Mouse (Mus musculus) embryonic stem cell, embryonic (primary cell): ENCODE measurements around the gene Timm50.

ENCODE experiments used
- CTCF ChIA-PET, 4 experiments: fragments of 300-600 bp in 2 of 4; fragments of 350-600 bp in 2 of 4; sonication (Branson Sonifier 250); formaldehyde crosslinking; loops; one replicate each; lab custom pipeline; 2022; ENCODE audit warnings: inconsistent platforms in 2 of 4; lab: Charles Lee
- POLR2A ChIA-PET, 4 experiments: fragments of 300-600 bp in 2 of 4; fragments of 350-600 bp in 2 of 4; sonication (Branson Sonifier 250); formaldehyde crosslinking; loops; one replicate each; lab custom pipeline; 2022; ENCODE audit warnings: antibody characterized with exemption in 4 of 4, inconsistent platforms in 1 of 4; lab: Charles Lee

Timm50 gene

DNA sequence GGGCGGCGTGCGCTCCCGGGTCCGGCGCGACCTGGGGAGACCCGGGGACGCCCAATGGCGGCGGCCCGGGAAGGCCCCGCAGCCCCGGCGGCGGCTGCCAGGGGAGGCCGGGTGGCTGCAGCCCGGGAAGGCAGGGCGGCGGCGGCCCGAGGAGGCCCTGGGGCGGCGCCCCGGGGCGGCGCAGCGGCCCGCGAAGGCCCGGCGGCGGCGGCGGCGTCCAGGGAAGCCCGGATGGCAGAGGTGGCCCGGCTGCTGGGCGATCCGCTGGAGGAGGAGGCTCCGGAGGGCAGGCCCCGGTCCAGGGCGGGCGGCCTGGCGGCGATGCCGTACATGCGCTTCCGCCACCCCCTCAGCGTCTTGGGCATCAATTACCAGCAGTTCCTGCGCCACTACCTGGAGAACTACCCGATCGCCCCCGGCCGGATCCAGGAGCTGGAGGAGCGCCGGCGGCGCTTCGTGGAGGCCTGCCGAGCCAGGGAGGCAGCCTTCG, 43.8 kb downstream of the Timm50 start:
- POLR2A ChIA-PET, result interaction anchor here in 3 of 4 experiments (0.6 to 1.9 kb wide), 34 partner anchors 9 to 616 kb away, joined by 3 to 8 read pairs (median 4); partner anchors contain the start of genes Selenov (in 3 of the 3), Dll3 (in 2 of the 3), Rps16 (in 2 of the 3) and Eid2b (in 1 of the 3)
- CTCF ChIA-PET, result interaction anchor here (0.5 to 1.9 kb wide), 23 partner anchors 9 to 566 kb away, joined by 3 to 15 read pairs (median 4); partner anchors contain the start of genes Dll3 (in 1 of the 4) and Eid2b (in 1 of the 4)

DNA sequence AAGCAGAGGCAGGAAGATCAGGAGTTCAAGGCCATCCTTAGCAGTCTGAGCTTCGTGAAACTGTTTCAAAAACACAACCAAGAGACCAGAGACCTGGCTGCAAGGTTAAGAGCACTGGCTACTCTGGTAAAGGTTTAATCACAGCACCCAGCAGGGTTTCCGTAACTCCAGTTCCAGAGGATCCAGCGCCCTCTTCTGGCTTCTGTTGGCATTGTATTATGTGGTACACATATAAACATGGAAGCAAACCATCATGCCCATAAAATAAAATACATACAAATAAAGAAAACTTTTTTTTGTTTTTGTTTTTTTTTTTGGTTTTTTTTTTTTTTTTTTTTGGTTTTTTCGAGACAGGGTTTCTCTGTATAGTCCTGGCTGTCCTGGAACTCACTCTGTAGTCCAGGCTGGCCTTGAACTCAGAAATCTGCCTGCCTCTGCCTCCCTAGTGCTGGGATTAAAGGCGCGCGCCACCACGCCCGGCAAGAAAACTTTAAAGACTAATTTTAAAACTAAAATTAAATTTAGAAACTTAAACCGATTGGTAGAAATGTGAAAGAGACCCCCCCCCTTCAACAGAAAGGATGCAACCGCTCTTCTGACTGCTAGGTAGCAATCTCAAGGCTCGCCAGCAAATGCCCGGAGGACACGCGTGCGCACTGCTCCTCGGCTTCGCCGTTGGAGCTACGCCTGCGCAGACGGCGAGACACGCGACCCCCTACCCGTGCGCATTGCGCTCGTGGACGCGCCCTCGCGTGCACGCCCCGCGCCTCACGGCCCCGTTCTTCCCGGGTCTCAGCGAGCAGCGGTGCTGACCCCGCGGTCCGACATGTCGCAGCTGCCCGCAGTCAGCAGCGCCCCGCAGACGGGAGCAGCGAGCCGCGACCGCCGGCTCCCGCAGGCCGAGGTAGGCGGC, 44.5 kb downstream of the Timm50 start, which contains the start of gene Eid2:
Eid2 (plus strand) TSS at position 753 of the 913 bp plus-strand sequence.
- POLR2A ChIA-PET, result interaction anchor here in 3 of 4 experiments (0.5 to 1.9 kb wide), 35 partner anchors 10 to 859 kb away, joined by 3 to 8 read pairs (median 4); partner anchors contain the start of genes Rps16 (in 3 of the 3), Selenov (in 3 of the 3), Dll3 (in 2 of the 3) and Dyrk1b (in 1 of the 3)
- CTCF ChIA-PET, result interaction anchor here (0.6 to 1.9 kb wide), 20 partner anchors 10 to 566 kb away, joined by 3 to 15 read pairs (median 4); partner anchors contain the start of genes Dll3 (in 1 of the 4) and Eid2b (in 1 of the 4)

- ChIA-PET POLR2A (interaction anchor here in 1 of 4 experiments (1.0 kb wide), 1 partner anchor 86 kb away, joined by 3 read pairs; no protein-coding TSS in a partner anchor), CTCF (no interaction called here)
These were observed 46.5 kb downstream of the Timm50 start for GRCm38 (mm10) chr7:28265391-28265790.

DNA sequence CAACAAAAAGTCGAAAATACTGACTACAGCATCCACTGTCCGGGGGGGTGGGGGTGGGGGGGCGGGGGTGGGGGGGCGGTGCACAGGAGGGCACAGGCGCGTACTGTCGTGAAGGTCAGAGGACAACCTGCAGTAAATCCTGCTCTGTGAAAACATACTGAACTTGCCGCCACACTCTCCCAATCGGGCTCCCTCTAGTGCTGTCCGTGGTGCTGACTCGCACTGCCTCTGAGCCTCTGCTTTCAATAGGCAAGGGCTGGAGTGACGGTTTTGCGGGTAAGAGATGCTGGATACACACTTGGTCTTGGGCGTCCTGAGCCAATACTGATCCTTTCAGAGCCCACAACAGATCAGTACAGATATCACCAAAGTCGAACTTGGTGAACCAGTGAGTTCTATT, 48.1 kb downstream of the Timm50 start:
- CTCF ChIA-PET, result interaction anchor here in 3 of 4 experiments (0.6 to 1.3 kb wide), 3 partner anchors 8 to 116 kb away, joined by 3 to 7 read pairs (median 3); no protein-coding TSS in a partner anchor
- POLR2A ChIA-PET, result interaction anchor here in 3 of 4 experiments (0.6 to 1.0 kb wide), 3 partner anchors 84 to 113 kb away, joined by 3 read pairs; partner anchors contain the start of gene Dyrk1b (in 1 of the 3)

DNA sequence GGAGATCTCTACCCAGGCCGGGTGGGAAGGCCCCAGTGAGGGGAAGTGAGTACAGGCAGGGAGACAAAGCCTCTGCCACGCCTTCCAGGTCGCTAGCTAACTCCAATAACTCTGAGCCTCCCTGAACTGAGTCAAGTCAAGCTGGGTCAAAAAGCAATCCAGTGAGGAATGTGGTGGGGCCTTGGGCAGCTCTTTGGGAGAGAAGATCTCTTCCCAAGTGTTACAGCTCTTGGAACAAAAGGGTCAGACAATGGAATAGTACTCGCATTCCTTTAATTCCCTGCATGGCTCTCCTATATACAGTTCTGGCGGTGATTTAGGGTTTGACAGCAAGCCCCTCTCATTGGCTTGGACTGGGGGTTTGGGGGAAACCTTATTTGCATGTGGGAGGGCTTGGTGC, 49.0 kb downstream of the Timm50 start:
- ChIA-PET CTCF (interaction anchor here in 1 of 4 experiments (1.3 kb wide), 1 partner anchor 115 kb away, joined by 3 read pairs; no protein-coding TSS in a partner anchor), POLR2A (no interaction called here)
